7 mouse cellular contexts compared by ENCODE assay signal in genomic region chr6:85961101-85962091, GRCm38 (mm10). TPM values are rescaled to one million over a fixed set of nuclear protein-coding genes. Genes with fewer than 3 reads are reported as not detected.
DNase-seq lines count a peak whose midpoint lies in the region; ATAC-seq and TF ChIP-seq lines count a peak whose summit lies in the region.

Gene Dusp11 (minus strand): TSS chr6:85961667.

- H3K27me3 ChIP-seq in intestine, postnatal 0 days (replicated peaks; ENCODE audit: control insufficient read depth, insufficient read depth, low read length): no peaks in the 10 kb centered on the region
- H3K27me3 ChIP-seq in midbrain, embryonic 12.5 days: no peaks in the 10 kb centered on the region
- H3K27me3 ChIP-seq in small intestine, adult 2 months (ENCODE audit: control insufficient read depth, insufficient read depth, low read length): no peaks in the 10 kb centered on the region

- no peaks in the 10 kb centered on the region for H3K9me3 ChIP-seq in intestine, postnatal 0 days (ENCODE audit: control insufficient read depth)
- no peaks in the 10 kb centered on the region for H3K9me3 ChIP-seq in midbrain, embryonic 12.5 days

- intact Hi-C loops in left cerebral cortex, postnatal 4 days (cut with DNase I): no loop called here

- peak within 1 kb of the TSS; percentile 99 for H3K27ac ChIP-seq in intestine, postnatal 0 days (ENCODE audit: low read depth, low read length)
- H3K27ac ChIP-seq in midbrain, embryonic 12.5 days (replicated peaks): peak within 1 kb of the TSS; percentile 93
- H3K27ac ChIP-seq in small intestine, adult 2 months (ENCODE audit: insufficient read depth, low read depth, low read length): peak within 1 kb of the TSS; percentile 99

- under 1% methylated on average over 69 of the region's 70 CpGs for WGBS in intestine, postnatal 0 days
- WGBS in midbrain, embryonic 12.5 days: under 1% methylated on average over 70 of the region's 70 CpGs
- under 1% methylated on average over 70 of the region's 70 CpGs for WGBS in small intestine, adult 2 months

- peaks cover 5% of the 10 kb centered on the region; the same call in 1 of the 2 replicates for H3K4me1 ChIP-seq in intestine, postnatal 0 days (replicated peaks; ENCODE audit: control insufficient read depth, insufficient read depth, low read length)
- H3K4me1 ChIP-seq in midbrain, embryonic 12.5 days: peaks cover 15% of the 10 kb centered on the region
- no peaks in the 10 kb centered on the region for H3K4me1 ChIP-seq in small intestine, adult 2 months (ENCODE audit: control insufficient read depth, insufficient read depth, insufficient read length, low read length)

- H3K9ac ChIP-seq in intestine, postnatal 0 days (ENCODE audit: low read depth, low read length): peak within 1 kb of the TSS; percentile 94
- peak within 1 kb of the TSS; percentile 81 for H3K9ac ChIP-seq in midbrain, embryonic 12.5 days (replicated peaks)

- peak; percentile 87 for DNase-seq in adrenal gland, adult 8-10 months
- peak; percentile 91 for DNase-seq in embryo, embryonic 9.5 days (ENCODE audit: extremely low spot score)
- DNase-seq in gonadal fat pad, adult 2 months (ENCODE audit: low read depth): no peak
- peak; percentile 96 for DNase-seq in left cerebral cortex, postnatal 4 days

- peaks cover 13% of the 10 kb centered on the region for H3K36me3 ChIP-seq in intestine, postnatal 0 days (ENCODE audit: control insufficient read depth, insufficient read depth)
- H3K36me3 ChIP-seq in midbrain, embryonic 12.5 days: peaks cover 17% of the 10 kb centered on the region
- H3K36me3 ChIP-seq in small intestine, adult 2 months (ENCODE audit: control insufficient read depth, insufficient read depth, low read length): peaks cover 16% of the 10 kb centered on the region

- ATAC-seq in intestine, postnatal 0 days: peak; percentile 97
- peak; percentile 96 for ATAC-seq in midbrain, embryonic 12.5 days (ENCODE audit: low FRiP score, low read depth)

- TF ChIP-seq CTCF in intestine, postnatal 0 days (IDR thresholded peaks at IDR 0.05; ENCODE audit: low read depth): peak; percentile 18; the same call in 1 of the 2 replicates
- no peak for TF ChIP-seq CTCF in small intestine, adult 2 months (IDR thresholded peaks at IDR 0.05; ENCODE audit: extremely low read depth, insufficient read length, insufficient replicate concordance, low read depth, low read length)

- peak within 1 kb of the TSS; percentile 70 for H3K4me2 ChIP-seq in intestine, postnatal 0 days (replicated peaks; ENCODE audit: low read depth)
- H3K4me2 ChIP-seq in midbrain, embryonic 12.5 days (replicated peaks): peak within 1 kb of the TSS; percentile 76

- peak; percentile 84 for TF ChIP-seq POLR2A in small intestine, adult 2 months (IDR thresholded peaks at IDR 0.05; ENCODE audit: low read depth, low read length)

- peak within 1 kb of the TSS; percentile 90 for H3K4me3 ChIP-seq in intestine, postnatal 0 days (ENCODE audit: low read depth, low read length)
- H3K4me3 ChIP-seq in midbrain, embryonic 12.5 days: peak within 1 kb of the TSS; percentile 77
- peak within 1 kb of the TSS; percentile 89 for H3K4me3 ChIP-seq in small intestine, adult 2 months (ENCODE audit: low read depth, low read length)

RNA-seq across cellular contexts. Expression of gene Dusp11, which starts in this region (rescaled TPM):
- 100 to 1,000 TPM in 3 of 4 experiments, 10 to 100 TPM in 1; 99.2 to 142 (median 122) TPM for total RNA-seq in adrenal gland, adult 8-10 months (2022)
- polyA plus RNA-seq in gonadal fat pad, adult 2 months (2012; rRNA removed): 31.5 and 39.0 TPM in 2 replicates
- polyA plus RNA-seq in intestine, postnatal 0 days (2015; fragmentation: Nextera tagmentation; extraction: Ambion mirVana): 37.1 and 39.9 TPM in 2 replicates
- 100 to 1,000 TPM in 1 of 2 experiments, 10 to 100 TPM in 1; 98.3 to 114 TPM for total RNA-seq in left cerebral cortex, postnatal 4 days (2021)
- 42.7 and 53.7 TPM in 2 replicates for polyA plus RNA-seq in midbrain, embryonic 12.5 days (2016; fragmentation: Nextera tagmentation; extraction: Ambion mirVana)
- 8.2 and 18.7 TPM in 2 replicates for polyA plus RNA-seq in small intestine, adult 2 months (2012; rRNA removed)
